Mouse (Mus musculus) adrenal gland, postnatal 10 days (tissue): Measurements from ENCODE around the gene 1810049J17Rik. TPM values are rescaled to one million over a fixed set of nuclear protein-coding genes. Genes with fewer than 3 reads are reported as not detected.
A peak's percentile ranks its signal among the peaks of the same experiment; 100 is the strongest.
"Not testable (repeated sequence)": the region's sequence is repeated elsewhere in the genome, so short reads cannot be mapped to it uniquely, and the experiment has no call there.

Experiments used
- DNase-seq: peaks from one replicate; pipeline ENCODE4 v3.0.0; 2021; ENCODE audit warnings: mixed read lengths
- long read RNA-seq, 2 experiments: library from polyadenylated mRNA; stranded (forward); transcript quantifications; one replicate each; pipeline ENCODE4 v2.0.0; 2021
- total RNA-seq, 2 experiments: library from RNA; stranded (reverse); gene quantifications; 2 replicates each; pipeline ENCODE4 v1.2.3; 2021

The 1810049J17Rik gene
- total RNA-seq: 1 to 10 TPM in 1 of 2 experiments, under 1 TPM in 1; 0.66 to 1.2 TPM
- long read RNA-seq, experiment 1: 0 reads
- long read RNA-seq, experiment 2: 0 reads

DNA sequence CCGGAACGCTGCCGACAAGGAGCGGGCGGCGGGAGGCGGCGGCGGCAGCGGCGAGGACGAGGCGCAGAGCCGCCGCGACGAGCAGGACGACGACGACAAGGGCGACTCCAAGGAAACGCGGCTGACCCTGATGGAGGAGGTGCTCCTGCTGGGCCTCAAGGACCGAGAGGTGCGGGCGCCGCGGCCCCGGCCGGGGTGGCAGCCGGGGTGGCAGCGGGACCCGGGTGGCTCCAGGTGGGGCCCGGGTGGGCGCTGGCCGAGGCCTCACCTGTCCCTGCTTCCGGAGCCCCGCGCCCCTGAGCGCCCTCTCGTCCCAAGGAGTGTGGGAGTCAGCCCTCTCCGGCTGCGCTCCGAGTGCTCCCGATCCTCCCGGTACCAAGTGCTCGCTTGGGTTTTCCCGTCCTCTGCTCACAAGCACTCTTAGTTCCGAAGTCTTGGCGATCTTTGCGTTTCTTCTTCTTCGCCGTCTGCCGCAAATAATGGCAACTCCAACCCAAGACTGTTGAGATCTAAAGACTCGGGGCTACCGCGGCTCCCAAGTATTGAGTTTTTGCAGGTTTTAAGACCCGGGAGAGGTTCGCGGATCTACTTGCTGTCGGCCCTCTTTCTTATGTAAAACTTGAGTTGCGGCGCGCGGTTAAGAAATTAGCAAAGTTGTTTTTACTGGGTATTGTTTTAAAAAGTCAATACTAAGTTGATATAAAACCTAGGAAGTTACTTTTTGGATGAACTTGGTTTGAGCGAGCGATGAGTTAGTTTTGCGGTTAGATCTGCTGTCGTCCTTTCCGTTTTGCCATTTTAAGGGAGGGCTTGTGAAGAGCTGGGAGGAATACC is at the start of gene 1810049J17Rik:
Gene 1810049J17Rik (minus strand): TSS at position 112 of the 834 bp plus-strand sequence.
- DNase-seq: peak; percentile 71

DNA sequence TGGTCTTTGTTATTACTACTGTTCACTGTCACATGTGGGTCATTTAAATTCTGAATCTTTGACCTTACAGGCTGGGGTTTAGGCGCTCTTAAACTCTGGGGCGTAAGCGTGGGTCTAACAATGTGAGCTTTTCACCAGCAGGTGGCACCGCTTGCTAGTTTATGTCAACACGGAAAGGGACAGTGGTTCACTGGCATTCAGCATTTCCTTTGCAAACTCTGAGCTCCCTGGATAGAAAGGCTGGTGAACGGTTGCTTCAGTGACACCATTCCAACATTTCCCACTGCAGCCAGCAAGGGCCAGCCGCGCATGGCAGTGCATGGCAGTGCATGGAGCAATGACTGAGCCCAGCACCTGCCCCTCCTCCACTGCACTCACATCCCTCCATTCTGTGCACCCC is 49.5 kb upstream of the 1810049J17Rik start:
- peak; percentile 80 for DNase-seq

DNA sequence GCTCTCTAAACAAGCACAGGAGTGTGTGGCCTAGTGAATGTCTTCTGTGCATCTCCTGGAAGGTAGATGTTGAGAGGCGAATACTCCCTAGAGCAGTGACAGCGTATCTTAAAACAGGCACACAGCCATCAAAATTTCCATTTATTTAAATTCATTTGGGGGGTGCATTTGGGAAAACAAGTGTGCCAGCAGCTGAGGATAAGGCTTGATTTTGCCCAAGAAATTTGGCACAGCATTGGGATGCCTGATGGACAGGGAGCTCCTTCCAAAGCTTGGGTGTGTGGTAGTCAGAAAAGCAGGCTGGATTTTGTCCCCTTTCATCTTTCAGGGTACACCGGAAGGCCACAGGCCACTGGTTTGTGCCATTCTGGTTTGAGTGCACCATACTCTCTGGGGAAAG is 48.4 kb upstream of the 1810049J17Rik start:
- DNase-seq: no peak

DNA sequence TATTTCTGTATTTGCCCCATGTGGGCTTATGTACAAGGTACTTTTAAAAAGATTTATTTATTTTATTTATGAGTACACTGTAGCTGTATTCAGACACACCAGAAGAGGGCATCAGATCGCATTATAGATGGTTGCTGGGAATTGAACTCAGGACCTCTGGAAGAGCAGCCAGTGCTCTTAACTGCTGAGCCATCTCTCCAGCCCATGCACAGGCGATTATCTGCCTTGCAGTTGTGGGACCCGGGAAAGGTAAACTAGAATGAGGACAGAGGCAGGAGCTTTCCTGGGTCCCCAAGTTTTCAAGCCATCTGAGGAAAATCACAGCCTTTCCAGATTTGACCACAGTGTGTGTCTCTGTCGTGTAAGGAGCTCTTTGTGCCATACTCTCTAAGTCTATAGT is 47.2 kb upstream of the 1810049J17Rik start:
- DNase-seq: no peak

DNA sequence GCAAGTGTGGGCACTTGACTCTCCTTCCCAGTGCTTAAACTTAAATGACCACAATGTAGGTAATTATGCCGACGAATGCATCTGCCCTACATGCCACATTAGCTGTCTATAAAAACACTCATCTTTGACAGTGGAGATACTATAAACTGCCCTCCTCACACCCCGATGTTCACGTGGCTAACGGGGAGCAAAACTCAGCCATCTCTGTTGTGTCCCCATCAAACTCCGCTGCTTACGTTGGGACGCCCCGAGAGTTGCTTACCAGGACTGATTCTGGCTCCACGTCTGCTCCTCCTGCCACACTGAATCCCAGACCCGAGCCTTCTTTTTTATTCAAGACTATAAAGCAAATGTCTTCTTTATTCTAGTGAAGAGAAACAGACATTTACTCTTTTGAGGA is 46.7 kb upstream of the 1810049J17Rik start:
- no peak for DNase-seq

DNA sequence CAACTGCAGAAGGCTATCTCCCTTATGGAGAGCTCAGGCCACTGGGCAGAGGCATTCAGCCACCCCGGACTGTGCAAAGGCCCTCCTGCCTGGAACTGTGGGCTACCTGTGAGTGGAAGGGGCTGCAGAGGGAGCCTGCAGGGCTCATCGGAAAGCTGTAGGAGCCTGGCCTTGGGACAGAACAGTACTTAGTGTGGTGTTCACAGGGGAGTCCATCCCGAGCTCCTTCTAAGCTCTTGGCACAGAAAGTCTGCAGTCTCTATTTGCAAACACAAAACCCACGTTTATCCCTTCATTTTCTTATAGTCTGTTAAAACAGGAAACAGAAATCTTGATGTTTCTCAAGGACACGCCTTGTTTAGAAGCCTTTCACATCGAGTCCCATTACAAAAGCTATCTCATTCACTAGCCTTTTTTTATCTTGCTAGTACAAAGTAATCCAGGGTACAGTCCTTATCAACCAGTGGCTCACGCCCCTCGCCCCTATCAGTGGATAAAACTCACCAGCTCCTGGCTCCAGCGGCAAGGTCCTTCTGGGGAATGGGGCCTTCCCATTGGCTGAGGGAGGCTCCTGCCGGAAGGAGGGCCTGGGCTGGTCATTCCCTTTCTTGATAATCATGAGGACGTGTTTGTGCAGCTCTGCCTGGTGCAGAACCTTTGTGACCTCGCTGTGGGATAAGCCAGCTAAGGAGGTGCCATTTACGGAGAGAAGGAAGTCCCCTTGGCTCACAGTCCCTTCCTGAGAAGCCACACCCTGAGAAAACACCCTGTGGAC is 45.8 kb upstream of the 1810049J17Rik start:
- DNase-seq: peak; percentile 40

DNA sequence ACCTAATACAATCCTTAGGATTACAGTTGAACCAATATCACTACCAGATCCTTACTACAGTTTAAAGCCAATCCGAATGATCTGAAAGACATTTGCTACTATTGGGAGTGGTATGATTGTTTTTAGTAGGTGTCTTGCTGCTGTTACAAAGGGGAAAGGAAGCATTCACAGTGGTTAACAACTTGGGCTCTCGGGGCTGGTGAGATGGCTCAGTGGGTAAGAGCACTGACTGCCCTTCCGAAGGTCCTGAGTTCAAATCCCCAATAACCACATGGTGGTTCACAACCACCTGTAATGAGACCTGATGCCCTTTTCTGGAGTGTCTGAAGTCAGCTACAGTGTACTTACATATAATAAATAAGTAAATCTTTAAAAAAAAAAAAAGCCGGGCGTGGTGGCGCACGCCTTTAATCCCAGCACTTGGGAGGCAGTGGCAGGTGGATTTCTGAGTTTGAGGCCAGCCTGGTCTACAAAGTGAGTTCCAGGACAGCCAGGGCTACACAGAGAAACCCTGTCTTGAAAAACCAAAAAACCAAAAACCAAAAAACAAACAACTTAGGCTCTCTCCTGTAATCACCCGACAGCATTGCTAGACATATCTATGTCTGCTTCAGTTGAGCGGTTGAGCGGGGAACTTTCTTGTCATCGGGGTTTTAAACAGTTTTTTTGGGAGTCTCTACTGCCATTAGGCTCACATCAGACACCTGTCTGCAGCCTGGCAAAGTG is 45.0 kb upstream of the 1810049J17Rik start:
- DNase-seq: not testable (repeated sequence)

DNA sequence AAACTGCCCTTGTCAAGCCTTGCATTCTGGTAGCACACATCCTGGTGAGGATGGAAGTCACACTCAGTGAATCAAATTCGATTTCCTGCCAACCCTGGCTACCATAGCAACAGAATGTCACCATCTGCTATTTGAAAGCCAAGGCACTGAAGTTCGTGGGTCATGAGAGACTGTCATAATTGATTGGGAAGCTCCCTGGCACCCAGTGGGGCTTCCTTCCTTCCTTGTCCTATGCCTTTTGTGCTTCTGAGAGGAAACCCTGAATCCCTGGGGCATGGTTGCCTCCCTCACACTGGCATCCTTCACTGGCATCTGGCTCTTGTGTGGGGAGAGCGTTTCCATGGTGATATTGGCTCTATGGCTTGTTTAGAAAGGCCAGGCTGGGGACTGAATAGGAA is 44.4 kb upstream of the 1810049J17Rik start:
- no peak for DNase-seq

DNA sequence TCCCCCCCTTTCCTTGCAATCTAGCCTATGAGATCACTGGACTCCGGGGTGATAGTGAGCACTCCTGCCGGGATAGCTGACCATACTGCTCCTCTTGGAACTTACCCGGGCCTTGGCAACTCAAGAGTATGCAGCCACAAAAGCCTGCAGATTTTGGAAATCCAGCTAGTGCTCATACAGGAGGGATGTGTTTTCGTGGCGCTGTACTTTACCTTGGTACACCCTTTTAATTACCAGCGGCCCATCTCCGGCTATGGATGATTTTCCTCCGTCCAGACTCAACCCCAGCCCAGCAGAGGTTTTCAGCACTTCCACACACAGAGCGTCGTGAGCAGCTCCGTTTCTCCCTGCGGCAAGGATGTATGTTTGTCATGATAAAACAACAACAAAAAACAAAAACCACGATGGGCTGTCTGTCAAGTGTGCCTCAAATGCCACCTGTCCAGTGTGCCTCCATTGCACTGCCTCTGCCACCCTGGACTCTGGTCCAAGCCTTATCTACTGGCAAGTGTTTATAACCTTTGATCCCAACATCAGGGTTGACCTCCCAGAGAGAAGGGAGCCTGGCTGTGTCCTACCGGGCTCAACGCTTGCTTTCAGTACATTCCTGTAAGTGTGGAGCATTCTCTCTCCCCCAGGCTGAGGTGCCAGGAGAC is 43.8 kb upstream of the 1810049J17Rik start:
- DNase-seq: no peak

DNA sequence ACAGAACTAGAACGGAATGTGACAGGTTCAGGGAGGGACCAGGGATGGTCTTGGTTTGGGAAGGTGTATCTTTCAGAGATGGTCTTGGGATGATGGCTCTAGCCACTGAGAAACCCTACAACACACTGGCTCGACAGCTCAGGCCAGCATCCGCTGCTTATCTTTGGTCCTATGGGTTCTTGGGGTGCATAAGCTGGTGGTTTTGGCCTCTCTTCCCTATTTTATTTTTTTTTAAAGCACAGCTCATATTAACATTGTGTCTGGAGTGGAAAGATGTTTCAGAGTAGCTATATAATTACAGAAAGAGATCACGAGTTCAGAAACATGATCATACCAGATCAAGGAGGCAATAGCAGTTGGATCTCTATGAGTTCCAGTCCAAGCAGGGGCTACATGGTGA is 42.4 kb upstream of the 1810049J17Rik start:
- DNase-seq: no peak

DNA sequence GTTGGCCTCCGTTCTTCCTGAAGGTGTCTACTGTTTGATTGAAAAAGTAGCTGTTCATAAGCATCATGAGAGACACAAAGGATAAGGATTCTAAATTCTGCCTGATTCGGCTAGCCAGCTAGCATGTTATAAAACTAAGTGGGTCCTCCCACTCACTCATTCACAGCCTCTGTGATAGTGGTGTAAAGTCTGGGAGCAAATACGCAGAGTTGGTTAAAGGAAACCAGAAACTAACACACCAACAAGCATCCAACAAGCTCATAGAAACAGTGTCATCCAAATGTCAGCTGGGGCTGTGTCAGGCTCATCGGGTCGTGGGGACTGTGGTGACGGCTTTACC is 41.0 kb upstream of the 1810049J17Rik start:
- DNase-seq: no peak

DNA sequence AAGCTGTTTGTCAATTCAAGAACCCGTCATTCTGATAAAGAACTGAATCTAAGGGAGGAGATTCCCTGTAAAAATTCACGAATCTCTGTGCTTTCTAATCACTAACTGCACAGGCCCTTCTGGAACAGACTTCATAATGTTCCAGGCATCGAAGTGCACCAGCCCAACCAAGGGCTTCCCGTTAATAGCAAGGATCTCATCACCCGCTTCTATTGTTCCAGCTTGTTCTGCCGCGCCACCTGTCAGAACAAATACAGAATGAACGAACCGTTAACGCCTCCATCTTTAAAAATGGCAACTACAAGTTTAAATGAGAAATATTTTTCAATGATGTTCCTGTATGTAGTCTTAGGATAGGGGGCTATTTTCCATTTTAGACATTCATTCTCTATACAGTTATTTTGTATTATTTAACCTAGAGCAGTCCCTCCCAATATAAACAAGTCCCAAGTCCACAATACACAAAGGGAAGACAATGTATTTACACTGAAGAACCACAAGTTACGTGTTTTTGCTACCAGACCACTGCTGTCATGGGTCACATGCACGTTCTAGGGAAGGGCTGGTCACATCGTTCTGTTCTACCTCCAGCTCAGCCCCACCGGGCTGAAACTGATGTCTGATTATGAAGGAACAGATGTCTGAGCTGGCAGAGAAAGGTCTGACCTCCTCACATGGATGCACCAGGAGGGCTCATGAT is 40.5 kb upstream of the 1810049J17Rik start:
- no peak for DNase-seq

DNA sequence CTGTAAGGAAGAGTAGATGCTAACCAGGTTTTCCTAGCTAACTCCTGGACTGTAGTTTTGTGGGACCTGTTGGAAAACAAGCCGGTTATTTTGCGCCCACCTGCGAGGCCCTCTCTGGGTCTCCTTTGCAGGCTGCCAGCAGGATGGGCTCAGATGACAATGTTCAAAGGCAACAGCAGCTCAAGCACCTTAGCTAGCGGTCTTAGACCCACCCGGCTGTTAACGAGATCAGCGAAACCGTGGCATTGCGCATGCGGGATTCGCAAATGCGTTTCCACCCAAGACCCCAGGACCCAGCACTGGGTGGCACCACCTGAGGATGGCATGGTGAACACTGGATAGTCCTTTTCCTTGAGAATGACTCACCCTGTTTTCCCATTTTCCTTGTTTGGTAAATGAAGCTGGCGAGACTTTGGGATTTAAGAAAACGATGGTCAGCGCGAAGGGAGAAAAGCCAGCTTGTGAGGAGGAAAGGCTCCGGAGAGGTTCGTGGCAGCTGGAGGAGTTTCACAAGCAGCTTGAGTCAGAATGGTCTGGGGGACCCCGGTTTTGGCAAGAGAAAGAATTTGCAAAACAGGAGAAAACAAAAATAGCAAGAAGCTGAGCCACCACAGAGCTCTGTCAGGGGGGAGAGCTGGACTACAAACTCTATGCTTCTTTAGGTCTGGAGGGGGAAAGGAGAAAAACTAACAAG is 39.0 kb upstream of the 1810049J17Rik start:
- no peak for DNase-seq

DNA sequence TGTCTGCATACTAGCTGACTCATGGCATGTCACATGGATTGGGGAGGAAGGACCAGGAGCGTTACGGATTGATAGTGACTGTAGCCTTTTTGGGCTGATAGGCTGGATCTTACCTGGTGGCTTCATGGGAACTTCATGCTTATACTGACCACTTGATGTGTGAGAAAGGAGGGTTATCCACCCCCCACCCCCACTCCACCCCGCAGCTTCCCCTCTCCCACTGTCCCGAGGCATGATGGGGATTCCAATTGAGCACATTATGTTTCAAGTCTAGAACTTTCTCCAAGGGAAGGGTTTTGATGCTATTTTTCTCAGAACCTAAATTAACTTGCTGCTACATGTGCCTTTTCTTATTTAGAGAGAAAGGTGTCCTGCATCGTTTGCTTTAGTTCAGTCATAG is 36.7 kb upstream of the 1810049J17Rik start:
- DNase-seq: no peak

DNA sequence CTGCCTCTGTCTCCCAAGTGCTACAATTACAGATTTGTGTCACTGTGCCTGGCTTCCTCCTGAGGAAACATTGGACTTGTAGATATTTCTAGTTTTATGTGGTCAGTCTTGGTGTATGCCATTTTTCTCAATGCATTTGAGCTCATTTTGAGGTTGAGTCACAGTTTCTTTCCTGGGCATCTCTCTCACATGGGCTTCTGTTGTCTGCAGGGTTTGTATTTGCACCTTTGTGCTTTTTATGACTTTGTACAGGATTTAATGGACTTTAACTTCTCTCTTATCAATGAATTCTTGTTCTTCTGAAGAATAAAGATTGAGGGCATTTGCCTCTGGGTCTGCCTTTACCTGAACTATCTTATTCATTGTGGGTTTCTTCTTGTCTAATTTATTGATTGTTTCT is 35.8 kb upstream of the 1810049J17Rik start:
- DNase-seq: no peak

DNA sequence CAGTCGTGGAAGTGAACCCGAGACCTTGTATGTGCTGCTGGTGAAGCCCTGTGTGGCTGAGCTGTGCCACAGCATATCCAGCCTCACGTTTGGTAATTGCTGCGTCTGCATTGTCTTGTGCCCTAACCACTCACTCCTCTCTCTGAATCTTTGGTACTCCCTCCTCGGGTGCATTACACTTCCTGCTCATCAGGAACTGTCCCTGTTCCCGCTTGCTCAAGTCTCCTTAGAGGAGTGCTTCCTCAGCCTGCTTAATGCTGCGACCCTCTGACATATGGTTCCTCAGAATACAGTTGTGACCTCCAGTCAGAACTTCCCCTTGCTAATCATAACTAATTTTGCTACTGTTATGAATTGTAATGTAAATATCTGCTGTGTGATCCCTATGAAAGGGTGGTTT is 34.2 kb upstream of the 1810049J17Rik start:
- DNase-seq: no peak

DNA sequence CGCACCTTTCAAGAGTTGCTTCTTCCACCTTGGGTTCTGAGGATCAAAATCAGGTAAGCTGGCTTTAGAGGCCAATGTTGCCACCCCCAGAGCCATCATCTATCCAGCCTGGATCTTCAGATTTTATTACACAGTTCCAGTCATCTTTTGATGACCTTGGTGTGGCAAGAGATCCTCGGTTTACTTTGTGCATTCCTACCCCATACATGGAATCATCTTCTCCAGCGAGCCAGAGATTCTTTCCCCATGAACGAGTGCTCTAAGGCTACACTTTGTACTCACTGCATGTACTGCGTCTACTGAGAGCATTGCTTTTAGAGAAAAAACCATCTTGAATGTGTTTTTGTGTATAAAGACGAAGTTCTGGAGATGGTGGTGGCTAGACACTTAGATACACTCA is 33.6 kb upstream of the 1810049J17Rik start:
- no peak for DNase-seq

DNA sequence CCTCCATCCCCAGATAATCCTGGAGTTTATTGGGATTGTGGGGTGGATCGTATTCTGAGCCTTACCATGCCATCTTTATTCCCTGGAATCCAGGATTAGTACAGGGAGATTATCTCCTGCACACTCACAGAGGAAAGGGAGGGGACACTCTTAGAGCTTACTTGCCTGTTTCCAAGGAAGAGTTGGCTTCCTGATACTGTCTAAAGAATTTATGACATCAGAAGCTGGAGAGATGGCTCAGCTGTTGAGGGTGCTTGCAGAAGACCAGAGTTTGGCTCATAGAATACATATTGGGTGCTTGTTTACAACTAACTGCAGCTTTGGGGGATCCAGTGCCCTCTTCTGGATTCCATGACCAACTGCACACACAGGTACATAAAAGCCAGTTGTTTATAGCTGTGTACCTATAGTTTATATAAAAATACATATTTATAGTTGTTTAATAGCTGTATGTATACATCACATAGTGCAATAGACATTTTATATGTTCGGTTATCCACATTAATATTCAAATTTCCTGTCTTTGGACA is 32.6 kb upstream of the 1810049J17Rik start:
- DNase-seq: no peak

DNA sequence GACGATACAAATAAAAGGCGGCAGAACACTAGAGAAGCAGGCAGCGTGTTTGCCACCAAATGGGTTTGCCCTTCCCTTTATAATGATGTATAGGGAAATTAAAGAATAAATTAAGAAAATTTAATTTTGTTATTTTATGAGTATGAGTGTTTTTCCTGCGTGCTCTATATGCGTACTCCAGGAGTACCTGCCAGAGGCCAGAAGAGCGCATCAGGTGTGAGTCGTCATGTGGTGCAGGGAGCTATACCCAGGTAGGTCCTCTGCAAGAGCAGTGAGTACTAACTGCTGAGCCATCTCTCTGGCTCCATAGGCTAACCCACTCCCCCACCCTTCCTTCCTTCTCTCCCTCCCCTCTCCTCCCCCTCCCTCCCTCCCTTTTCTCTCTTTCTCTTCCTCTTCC is 29.8 kb upstream of the 1810049J17Rik start:
- DNase-seq: no peak

DNA sequence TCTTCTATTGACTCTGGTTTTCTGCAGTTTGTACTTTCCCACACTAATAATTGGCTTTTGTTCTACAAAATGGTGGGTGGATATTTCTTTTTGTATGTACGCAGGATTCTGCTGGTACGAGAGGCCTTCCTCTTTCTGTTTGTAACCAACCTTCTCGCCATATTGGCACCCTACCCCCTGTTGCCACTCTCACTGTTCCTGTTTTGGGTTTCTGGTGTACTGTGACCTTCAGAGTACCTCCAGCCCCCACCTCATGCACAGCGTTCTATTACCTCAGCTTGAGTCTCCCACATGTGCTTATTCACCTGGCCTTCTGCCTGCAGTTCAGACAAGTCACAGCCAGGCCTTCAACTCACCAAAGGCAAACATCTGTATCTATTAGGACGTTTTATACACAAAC is 28.1 kb upstream of the 1810049J17Rik start:
- no peak for DNase-seq

DNA sequence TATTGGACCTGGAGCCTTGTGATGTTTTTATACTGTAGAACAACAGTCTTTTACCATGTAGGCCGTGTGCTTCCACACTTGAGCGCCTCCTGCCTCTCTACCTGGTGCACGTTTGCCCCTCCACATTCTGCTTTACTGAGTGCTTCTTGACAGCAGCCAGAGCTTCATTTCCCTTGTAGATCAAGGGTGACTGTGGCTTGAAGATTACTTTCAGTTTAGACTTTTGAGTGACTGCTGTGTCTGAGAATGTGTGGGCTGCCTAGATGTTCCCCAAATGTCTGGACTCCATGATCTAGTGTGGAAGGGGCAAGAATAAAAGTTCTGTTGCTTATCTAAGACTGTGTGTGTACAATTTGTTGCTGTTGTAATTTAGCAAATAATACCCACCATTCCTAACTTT is 27.3 kb upstream of the 1810049J17Rik start:
- DNase-seq: no peak
